Mouse (Mus musculus): ENCODE measurements around the gene Pik3cd. TPM values are rescaled to one million over a fixed set of nuclear protein-coding genes. Genes with fewer than 3 reads are reported as not detected.

Pik3cd gene
- polyA plus RNA-seq, 1 experiment from 2014 or later, result 21.0 TPM

DNA sequence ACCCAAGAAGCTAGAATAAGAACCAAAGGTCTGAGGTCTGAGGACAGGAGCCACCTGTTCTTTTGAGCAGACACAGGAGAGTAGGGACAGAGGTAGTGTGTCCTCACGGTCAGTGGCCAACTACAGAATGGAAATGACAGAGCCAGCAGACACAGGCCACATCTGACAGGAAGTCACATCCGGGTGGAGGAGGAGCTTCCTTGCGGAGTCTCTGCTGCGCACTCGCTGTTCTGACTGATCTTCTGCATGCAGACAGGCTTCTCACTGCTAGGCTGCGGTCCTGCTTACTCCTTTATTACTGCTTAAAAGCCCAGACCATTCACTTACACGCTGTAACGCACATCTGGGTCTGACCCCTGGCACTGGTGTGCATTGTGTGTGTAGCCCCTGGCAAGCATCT is 26.4 kb upstream of the Pik3cd start:
- H3K9ac ChIP-seq (replicated peaks; ENCODE audit: low read depth, low read length), result no peak overlapping the region
- no peak overlapping the region for H3K4me3 ChIP-seq (replicated peaks; ENCODE audit: low read length)
- peaks cover 19% of the 10 kb centered on the region for H3K4me1 ChIP-seq (replicated peaks; ENCODE audit: control insufficient read depth, insufficient read depth, low read length)
- H3K27ac ChIP-seq (ENCODE audit: low read length), result no peak overlapping the region
- H3K4me2 ChIP-seq (ENCODE audit: low read length), result no peak overlapping the region
- no peak for ATAC-seq
- H3K27me3 ChIP-seq (replicated peaks; ENCODE audit: control insufficient read depth, insufficient read depth, low read length), result no peaks in the 10 kb centered on the region
- peaks cover 31% of the 10 kb centered on the region for H3K36me3 ChIP-seq (ENCODE audit: control insufficient read depth, insufficient read depth)
- 74% methylated on average over 8 of the region's 8 CpGs for WGBS
- no peaks in the 10 kb centered on the region for H3K9me3 ChIP-seq (ENCODE audit: control insufficient read depth, low read length)

DNA sequence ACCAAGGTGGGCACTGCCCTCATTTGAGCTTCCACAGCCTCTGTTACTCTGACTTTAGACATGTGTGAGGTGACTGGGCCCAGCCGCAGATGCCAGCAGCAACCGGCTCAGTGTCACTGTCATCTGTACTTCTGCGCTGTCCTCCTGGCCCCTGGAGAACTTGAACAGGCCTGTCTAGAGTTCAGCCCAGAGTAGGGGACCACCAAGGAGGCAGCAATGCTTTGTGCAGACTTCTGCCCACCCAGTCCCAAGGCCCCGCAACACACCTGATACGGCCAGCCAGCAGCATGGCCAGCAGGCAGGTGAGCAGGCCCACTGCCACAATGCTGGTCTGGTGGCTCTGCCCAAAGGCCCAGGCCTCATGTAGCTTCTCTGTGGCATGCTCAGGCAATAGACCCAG is 25.3 kb upstream of the Pik3cd start:
- H3K4me2 ChIP-seq (ENCODE audit: low read length), result no peak overlapping the region

DNA sequence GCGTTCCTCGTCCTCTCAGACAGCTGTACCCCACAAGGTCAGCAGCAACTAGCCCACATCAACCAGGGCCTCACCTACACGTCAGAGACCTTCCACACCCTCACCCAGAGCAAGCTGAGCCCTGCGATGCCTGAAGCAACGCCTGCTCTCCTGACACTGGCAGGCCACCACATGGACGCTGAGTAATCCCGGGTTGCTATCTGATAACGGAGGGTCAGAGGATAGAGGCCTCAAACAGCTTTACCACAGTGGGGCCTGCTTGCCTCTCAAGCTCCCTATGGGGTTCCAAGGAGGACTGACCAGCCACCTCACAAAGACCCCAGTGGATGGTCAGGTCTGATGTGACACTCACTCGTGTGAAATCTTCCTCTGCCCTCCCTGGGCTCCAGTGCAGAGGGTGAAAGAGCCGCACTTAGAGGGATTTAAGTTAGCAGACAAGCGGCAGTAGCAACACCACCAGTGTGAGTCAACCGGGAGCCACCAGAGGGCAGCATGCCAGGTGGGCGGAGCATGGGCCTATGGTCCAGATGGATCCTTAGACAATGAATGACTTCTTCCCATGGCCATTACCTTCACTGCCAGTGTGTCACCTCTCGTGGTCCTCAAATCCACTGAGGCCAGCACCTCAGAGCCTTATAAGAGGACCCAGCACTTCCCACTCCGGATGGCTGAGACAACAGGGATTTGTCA is 23.4 kb upstream of the Pik3cd start:
- Histone ChIP-seq H3K9me3 (ENCODE audit: control insufficient read depth, low read length) (no peaks in the 10 kb centered on the region), H3K36me3 (ENCODE audit: control insufficient read depth, insufficient read depth) (peaks cover 30% of the 10 kb centered on the region), H3K4me3 (replicated peaks; ENCODE audit: low read length) (no peak overlapping the region), H3K27me3 (replicated peaks; ENCODE audit: control insufficient read depth, insufficient read depth, low read length) (no peaks in the 10 kb centered on the region), H3K4me2 (ENCODE audit: low read length) (no peak overlapping the region), H3K4me1 (replicated peaks; ENCODE audit: control insufficient read depth, insufficient read depth, low read length) (peaks cover 8% of the 10 kb centered on the region), H3K27ac (ENCODE audit: low read length) (no peak overlapping the region), H3K9ac (replicated peaks; ENCODE audit: low read depth, low read length) (no peak overlapping the region)
- 69% methylated on average over 15 of the region's 15 CpGs for WGBS
- peak; percentile 26; the same call in 1 of the 2 replicates for ATAC-seq

More for the DNA sequence above, 25.3 kb upstream of the Pik3cd start:
- no peaks in the 10 kb centered on the region for H3K9me3 ChIP-seq (ENCODE audit: control insufficient read depth, low read length)
- ATAC-seq, result no peak
- H3K27ac ChIP-seq (ENCODE audit: low read length), result no peak overlapping the region
- H3K27me3 ChIP-seq (replicated peaks; ENCODE audit: control insufficient read depth, insufficient read depth, low read length), result no peaks in the 10 kb centered on the region
- H3K9ac ChIP-seq (replicated peaks; ENCODE audit: low read depth, low read length), result no peak overlapping the region
- H3K4me1 ChIP-seq (replicated peaks; ENCODE audit: control insufficient read depth, insufficient read depth, low read length), result peaks cover 11% of the 10 kb centered on the region
- WGBS, result 96% methylated on average over 5 of the region's 5 CpGs
- H3K36me3 ChIP-seq (ENCODE audit: control insufficient read depth, insufficient read depth), result peaks cover 31% of the 10 kb centered on the region
- no peak overlapping the region for H3K4me3 ChIP-seq (replicated peaks; ENCODE audit: low read length)

DNA sequence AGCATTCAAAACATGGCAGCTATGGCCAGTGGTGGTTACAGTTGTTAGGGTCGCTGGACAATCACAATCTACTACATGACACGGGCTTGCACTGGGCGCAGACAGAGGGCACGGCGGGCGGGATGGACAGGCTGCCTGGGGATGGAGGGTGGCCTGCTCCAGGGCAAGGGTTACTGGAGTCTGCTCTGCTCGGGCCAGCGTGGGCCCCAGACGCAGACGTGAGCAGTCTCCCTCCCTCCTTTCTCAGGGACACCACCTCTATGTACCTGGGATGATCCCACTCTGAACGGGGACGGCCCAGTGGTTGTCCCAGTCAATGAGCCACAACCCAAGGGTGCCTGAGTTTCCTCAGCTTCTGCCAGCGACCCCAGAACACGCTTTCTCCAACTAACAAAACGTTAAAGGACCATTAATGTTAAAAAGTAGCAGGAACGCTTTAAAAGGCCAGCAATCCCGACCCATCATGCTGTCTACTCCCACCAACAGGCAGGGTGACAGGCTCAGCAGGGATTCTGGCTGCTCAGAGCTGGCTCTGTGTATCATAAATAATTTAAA is 22.6 kb upstream of the Pik3cd start:
- H3K4me1 ChIP-seq (replicated peaks; ENCODE audit: control insufficient read depth, insufficient read depth, low read length), result peaks cover 8% of the 10 kb centered on the region
- no peaks in the 10 kb centered on the region for H3K27me3 ChIP-seq (replicated peaks; ENCODE audit: control insufficient read depth, insufficient read depth, low read length)
- 91% methylated on average over 17 of the region's 17 CpGs for WGBS
- no peak overlapping the region for H3K27ac ChIP-seq (ENCODE audit: low read length)
- no peaks in the 10 kb centered on the region for H3K9me3 ChIP-seq (ENCODE audit: control insufficient read depth, low read length)
- ATAC-seq, result no peak
- H3K4me3 ChIP-seq (replicated peaks; ENCODE audit: low read length), result no peak overlapping the region
- H3K9ac ChIP-seq (replicated peaks; ENCODE audit: low read depth, low read length), result no peak overlapping the region
- no peak overlapping the region for H3K4me2 ChIP-seq (ENCODE audit: low read length)
- H3K36me3 ChIP-seq (ENCODE audit: control insufficient read depth, insufficient read depth), result peaks cover 28% of the 10 kb centered on the region

DNA sequence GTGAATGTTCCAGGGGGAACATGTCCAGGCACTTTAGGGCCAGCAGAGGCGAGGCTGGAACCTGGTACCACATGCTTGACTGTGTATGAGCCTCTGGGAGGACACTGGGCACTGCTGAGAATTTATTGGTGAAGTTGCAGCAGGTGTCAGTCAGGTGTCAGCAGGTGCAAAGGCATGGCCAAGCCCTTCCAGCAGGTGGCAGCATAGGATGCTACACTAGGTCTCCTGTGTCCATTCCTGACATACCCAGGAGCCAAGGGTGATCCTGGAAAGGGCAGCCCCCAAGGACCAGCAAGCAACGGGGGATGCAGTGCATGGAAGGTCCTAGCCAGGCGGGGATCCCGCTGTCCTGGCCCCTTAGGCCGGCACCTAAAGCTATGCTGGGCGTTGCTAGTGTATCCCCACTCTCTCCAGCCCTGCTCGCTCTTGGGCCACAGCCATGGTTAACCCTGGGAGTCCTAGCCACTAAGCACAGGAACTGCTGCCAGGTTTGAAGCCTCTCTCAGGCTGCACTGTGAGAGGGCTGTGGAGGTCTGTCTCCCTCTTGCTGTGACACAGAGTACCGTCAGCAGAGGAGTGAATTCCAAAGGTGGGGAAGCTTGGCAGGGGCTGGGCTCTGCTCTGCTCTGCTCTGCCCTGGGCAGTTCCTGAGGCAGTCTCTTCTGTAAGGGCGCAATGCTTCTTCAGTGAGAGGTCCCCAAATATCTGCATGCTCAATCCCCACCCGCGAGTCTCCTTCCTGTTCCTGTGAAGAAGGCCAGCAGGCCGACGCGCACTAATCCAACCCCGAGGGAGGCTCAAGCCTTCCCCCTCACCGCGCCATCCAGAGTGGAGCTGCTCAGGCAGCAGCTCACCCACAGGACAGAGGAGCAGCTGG is 21.7 kb upstream of the Pik3cd start:
- no peak overlapping the region for H3K4me3 ChIP-seq (replicated peaks; ENCODE audit: low read length)
- H3K36me3 ChIP-seq (ENCODE audit: control insufficient read depth, insufficient read depth), result peaks cover 25% of the 10 kb centered on the region
- peak; percentile 40 for ATAC-seq
- H3K27ac ChIP-seq (ENCODE audit: low read length), result no peak overlapping the region; the same call in 1 of the 2 replicates
- no peaks in the 10 kb centered on the region for H3K9me3 ChIP-seq (ENCODE audit: control insufficient read depth, low read length)
- 71% methylated on average over 17 of the region's 17 CpGs for WGBS
- peaks cover 8% of the 10 kb centered on the region for H3K4me1 ChIP-seq (replicated peaks; ENCODE audit: control insufficient read depth, insufficient read depth, low read length)
- H3K4me2 ChIP-seq (ENCODE audit: low read length), result no peak overlapping the region
- H3K9ac ChIP-seq (replicated peaks; ENCODE audit: low read depth, low read length), result no peak overlapping the region
- no peaks in the 10 kb centered on the region for H3K27me3 ChIP-seq (replicated peaks; ENCODE audit: control insufficient read depth, insufficient read depth, low read length)

DNA sequence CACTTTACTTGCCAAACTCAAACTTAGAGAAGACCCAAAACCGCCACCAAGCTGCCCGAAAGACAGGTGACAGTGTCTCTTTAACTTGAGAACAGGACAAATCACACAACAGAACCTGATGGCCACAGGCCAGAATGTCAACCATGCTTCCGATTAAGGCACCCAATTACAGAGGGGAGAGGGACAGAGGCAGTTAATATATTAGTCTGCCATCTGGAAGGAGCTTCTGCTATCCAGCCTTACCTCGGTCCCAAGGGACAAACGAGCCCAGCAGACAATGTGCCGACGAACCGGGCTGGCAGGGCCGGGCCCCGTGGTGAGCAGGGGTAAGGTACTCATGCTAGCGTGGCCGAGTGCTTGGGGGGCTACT is 20.6 kb upstream of the Pik3cd start:
- Histone ChIP-seq H3K27ac (ENCODE audit: low read length) (no peak overlapping the region), H3K36me3 (ENCODE audit: control insufficient read depth, insufficient read depth) (peaks cover 27% of the 10 kb centered on the region)

DNA sequence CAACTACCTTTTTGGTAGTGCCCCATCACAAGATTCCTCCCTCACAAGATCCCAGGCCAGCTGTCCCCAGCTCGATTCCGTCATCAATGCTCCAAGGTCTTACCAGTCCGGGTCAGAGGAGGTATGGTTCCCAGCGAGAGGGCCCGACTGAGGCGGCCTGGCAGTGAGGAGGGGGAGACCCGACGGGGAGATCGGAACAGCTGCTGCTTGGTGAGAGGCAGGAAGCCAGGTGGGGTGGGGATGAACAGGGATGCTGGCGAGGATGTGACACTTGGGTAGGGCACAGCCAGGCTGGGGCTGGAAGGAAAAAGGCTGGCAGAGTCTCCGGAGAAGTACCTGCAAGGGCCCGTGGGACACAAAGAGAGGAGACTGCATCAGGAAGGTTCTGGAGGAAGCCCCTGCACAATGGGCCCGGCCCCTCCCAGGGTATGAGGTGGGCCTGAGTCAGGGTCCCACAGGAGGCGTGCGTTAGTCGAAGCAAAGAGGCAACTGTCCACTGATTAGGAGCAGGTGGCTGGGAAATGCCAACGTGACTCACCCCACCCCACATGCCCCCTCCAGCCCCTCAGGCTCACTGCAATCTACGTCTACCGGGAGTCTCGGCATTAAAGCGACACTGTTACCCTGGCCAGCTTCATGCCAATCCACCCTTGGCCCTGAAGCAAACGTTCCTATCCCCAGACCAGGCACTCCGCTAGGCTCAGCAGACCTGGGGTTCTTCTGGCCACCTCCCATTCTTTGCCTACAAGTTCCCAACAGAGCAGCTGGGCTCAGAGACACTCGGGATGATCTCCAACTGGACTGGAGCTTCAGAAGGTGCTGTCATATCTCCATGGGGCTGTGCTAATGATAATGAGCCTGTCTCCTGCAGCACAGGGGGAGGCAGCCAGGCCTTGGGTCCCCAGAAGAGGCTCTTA is 20.0 kb upstream of the Pik3cd start:
- H3K4me3 ChIP-seq (replicated peaks; ENCODE audit: low read length), result no peak overlapping the region
- no peaks in the 10 kb centered on the region for H3K27me3 ChIP-seq (replicated peaks; ENCODE audit: control insufficient read depth, insufficient read depth, low read length)
- H3K9me3 ChIP-seq (ENCODE audit: control insufficient read depth, low read length), result no peaks in the 10 kb centered on the region
- H3K36me3 ChIP-seq (ENCODE audit: control insufficient read depth, insufficient read depth), result peaks cover 25% of the 10 kb centered on the region
- H3K4me2 ChIP-seq (ENCODE audit: low read length), result no peak overlapping the region
- no peak for ATAC-seq
- 82% methylated on average over 24 of the region's 24 CpGs for WGBS
- no peak overlapping the region for H3K9ac ChIP-seq (replicated peaks; ENCODE audit: low read depth, low read length)
- no peak overlapping the region for H3K27ac ChIP-seq (ENCODE audit: low read length)
- H3K4me1 ChIP-seq (replicated peaks; ENCODE audit: control insufficient read depth, insufficient read depth, low read length), result peaks cover 8% of the 10 kb centered on the region

More for the DNA sequence above, 20.6 kb upstream of the Pik3cd start:
- ATAC-seq, result no peak
- Histone ChIP-seq H3K4me2 (ENCODE audit: low read length) (no peak overlapping the region), H3K4me1 (replicated peaks; ENCODE audit: control insufficient read depth, insufficient read depth, low read length) (peaks cover 8% of the 10 kb centered on the region), H3K9me3 (ENCODE audit: control insufficient read depth, low read length) (no peaks in the 10 kb centered on the region), H3K9ac (replicated peaks; ENCODE audit: low read depth, low read length) (no peak overlapping the region), H3K4me3 (replicated peaks; ENCODE audit: low read length) (no peak overlapping the region), H3K27me3 (replicated peaks; ENCODE audit: control insufficient read depth, insufficient read depth, low read length) (no peaks in the 10 kb centered on the region)
- 66% methylated on average over 12 of the region's 12 CpGs for WGBS

DNA sequence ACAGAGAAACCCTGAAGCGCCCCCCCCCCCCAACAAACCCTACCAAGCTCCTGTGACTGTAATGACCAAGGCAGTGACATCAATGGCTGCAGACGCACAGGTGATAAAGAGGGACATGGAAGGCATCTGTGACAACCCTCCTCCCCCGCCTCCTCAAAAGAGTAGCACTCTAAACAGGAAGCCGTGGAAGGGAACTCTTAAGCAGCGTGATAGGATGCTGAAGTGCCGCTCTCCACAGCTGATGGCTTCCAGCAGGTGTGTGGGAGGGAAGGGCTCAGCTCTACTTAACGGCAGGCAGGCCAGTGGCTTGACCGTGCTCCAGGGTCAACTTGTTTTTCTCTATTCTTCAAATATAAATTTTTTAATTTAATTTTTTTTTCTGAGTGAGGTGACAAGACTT is 18.8 kb upstream of the Pik3cd start:
- ATAC-seq, result no peak
- Histone ChIP-seq H3K27ac (ENCODE audit: low read length) (no peak overlapping the region), H3K9me3 (ENCODE audit: control insufficient read depth, low read length) (no peaks in the 10 kb centered on the region), H3K27me3 (replicated peaks; ENCODE audit: control insufficient read depth, insufficient read depth, low read length) (no peaks in the 10 kb centered on the region), H3K36me3 (ENCODE audit: control insufficient read depth, insufficient read depth) (peaks cover 28% of the 10 kb centered on the region), H3K9ac (replicated peaks; ENCODE audit: low read depth, low read length) (no peak overlapping the region), H3K4me1 (replicated peaks; ENCODE audit: control insufficient read depth, insufficient read depth, low read length) (peaks cover 8% of the 10 kb centered on the region), H3K4me2 (ENCODE audit: low read length) (no peak overlapping the region), H3K4me3 (replicated peaks; ENCODE audit: low read length) (no peak overlapping the region)
- WGBS, result 91% methylated on average over 8 of the region's 8 CpGs

Data from forebrain, embryonic 16.5 days (tissue).